7 mouse cellular contexts compared by ENCODE assay signal in the genomic region with DNA sequence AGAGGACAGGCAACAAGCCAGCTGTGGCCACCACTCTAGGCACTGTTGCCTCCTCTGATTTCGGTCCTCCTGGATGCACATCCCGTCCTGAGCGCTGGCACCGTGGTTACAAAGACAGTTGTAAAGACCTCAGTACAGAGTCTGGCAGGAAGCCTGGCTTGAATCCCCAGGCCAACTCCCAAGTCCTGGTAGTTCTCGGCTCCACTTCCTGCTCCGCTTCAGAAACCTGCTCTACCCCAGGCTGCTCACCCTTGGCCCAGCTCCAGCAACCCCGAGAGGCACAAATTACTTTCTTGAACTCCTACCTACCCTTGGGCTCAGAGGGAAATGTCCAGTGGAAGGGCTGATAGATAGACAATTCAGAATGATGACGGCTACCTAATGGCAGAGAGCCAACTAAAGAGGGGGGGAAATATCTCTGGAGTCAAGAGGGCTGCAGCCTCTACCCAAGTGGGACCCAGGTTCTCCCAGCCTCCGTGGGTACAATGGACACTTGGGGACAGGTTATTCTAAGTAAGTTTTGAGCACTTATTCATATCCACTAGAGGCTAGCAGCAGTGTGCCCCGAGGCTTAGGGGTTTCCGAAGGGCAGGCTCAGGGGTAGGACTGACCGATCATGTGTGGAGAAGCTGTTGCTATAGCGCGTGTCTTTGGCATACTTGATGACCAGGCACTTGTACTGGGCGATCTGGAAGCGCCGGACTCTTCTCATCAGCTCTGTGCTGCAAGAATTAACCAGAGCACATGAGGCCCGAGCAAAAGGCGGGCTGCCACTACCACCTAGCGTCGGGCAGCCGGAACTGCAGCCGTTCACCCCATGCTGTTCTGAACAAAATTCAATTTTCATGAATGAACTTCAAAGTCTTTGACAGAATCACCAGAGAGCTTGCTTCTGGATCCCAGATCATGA. TPM values are rescaled to one million over a fixed set of nuclear protein-coding genes. Genes with fewer than 3 reads are reported as not detected.
DNase-seq lines count a peak whose midpoint lies in the region; ATAC-seq lines count a peak whose summit lies in the region.

No protein-coding gene starts in this region.

- peak; percentile 46 for ATAC-seq in intestine, embryonic 15.5 days

- peak; percentile 83 to 94 for DNase-seq in adrenal gland, adult (ENCODE audit: inconsistent age in 2 of 2, low spot score in 1 of 2)
- peak; percentile 90 for DNase-seq in embryo, embryonic 10.5 days (ENCODE audit: low spot score)
- DNase-seq in gastrocnemius, postnatal 14 days = peak; percentile 80
- peak; percentile 77 to 87 for DNase-seq in left cerebral cortex, postnatal 25 days (ENCODE audit: low spot score in 2 of 2)
- peak; percentile 85 for DNase-seq in mesoderm, embryonic 11.5 days (ENCODE audit: low read depth, low spot score)
- DNase-seq in right cerebral cortex, postnatal 36 days (ENCODE audit: low spot score in 2 of 2) = peak; percentile 59 to 71

- peak overlapping the region; percentile 79 for H3K4me2 ChIP-seq in intestine, embryonic 15.5 days (replicated peaks)

- H3K36me3 ChIP-seq in intestine, embryonic 15.5 days = peaks cover 21% of the 10 kb centered on the region

- peak overlapping the region; percentile 72 for H3K27ac ChIP-seq in intestine, embryonic 15.5 days

- intact Hi-C loops in gastrocnemius, postnatal 14 days (cut with DNase I; ENCODE audit: low total_unique reads) = loop anchor here (2.0 to 5.0 kb wide), 2 partner anchors 34 to 112 kb away; no protein-coding TSS in a partner anchor
- intact Hi-C loops in left cerebral cortex, postnatal 25 days (cut with DNase I) = loop anchor here (1.0 to 10.0 kb wide), 6 partner anchors 34 to 580 kb away; no protein-coding TSS in a partner anchor

- H3K4me1 ChIP-seq in intestine, embryonic 15.5 days (replicated peaks) = peaks cover 53% of the 10 kb centered on the region

- 12% methylated on average over 23 of the region's 23 CpGs for WGBS in intestine, embryonic 15.5 days

- no peaks in the 10 kb centered on the region for H3K27me3 ChIP-seq in intestine, embryonic 15.5 days (replicated peaks)

- peak overlapping the region; percentile 59 for H3K4me3 ChIP-seq in intestine, embryonic 15.5 days (replicated peaks)

- H3K9ac ChIP-seq in intestine, embryonic 15.5 days = peak overlapping the region; percentile 65

- no peaks in the 10 kb centered on the region for H3K9me3 ChIP-seq in intestine, embryonic 15.5 days

RNA-seq across cellular contexts. Expression of gene Afmid, which starts 1.4 kb away (rescaled TPM):
- 1 to 10 TPM; 3.5 to 3.6 TPM for total RNA-seq in gastrocnemius, postnatal 14 days (2021)
- polyA plus RNA-seq in intestine, embryonic 15.5 days (2015; fragmentation: Nextera tagmentation; extraction: Ambion mirVana) = 8.3 and 8.9 TPM in 2 replicates
- total RNA-seq in left cerebral cortex, postnatal 25 days (2021) = 1 to 10 TPM; 4.6 to 6.7 TPM

RNA-seq across cellular contexts. Expression of gene Tk1, which starts 1.6 kb away (rescaled TPM):
- 1 to 10 TPM; 5.4 to 5.8 TPM for total RNA-seq in gastrocnemius, postnatal 14 days (2021)
- polyA plus RNA-seq in intestine, embryonic 15.5 days (2015; fragmentation: Nextera tagmentation; extraction: Ambion mirVana) = 144 and 146 TPM in 2 replicates
- total RNA-seq in left cerebral cortex, postnatal 25 days (2021) = under 1 TPM; 0.60 to 0.94 TPM

RNA-seq across cellular contexts. Expression of gene Gm20708, which starts 14.8 kb away (rescaled TPM):
- total RNA-seq in gastrocnemius, postnatal 14 days (2021) = 1 to 10 TPM in 1 of 2 experiments, under 1 TPM in 1; 0.73 to 1.5 TPM
- 0.26 and 0.38 TPM in 2 replicates for polyA plus RNA-seq in intestine, embryonic 15.5 days (2015; fragmentation: Nextera tagmentation; extraction: Ambion mirVana)
- 1 to 10 TPM; 1.7 to 2.4 TPM for total RNA-seq in left cerebral cortex, postnatal 25 days (2021)

RNA-seq across cellular contexts. Expression of gene Syngr2, which starts 14.8 kb away (rescaled TPM):
- 100 to 1,000 TPM; 104 to 111 TPM for total RNA-seq in gastrocnemius, postnatal 14 days (2021)
- 135 and 151 TPM in 2 replicates for polyA plus RNA-seq in intestine, embryonic 15.5 days (2015; fragmentation: Nextera tagmentation; extraction: Ambion mirVana)
- total RNA-seq in left cerebral cortex, postnatal 25 days (2021) = 10 to 100 TPM; 11.6 to 14.0 TPM

RNA-seq across cellular contexts. Expression of gene Birc5, which starts 24.7 kb away (rescaled TPM):
- total RNA-seq in gastrocnemius, postnatal 14 days (2021) = 1 to 10 TPM; 4.2 TPM
- 307 and 336 TPM in 2 replicates for polyA plus RNA-seq in intestine, embryonic 15.5 days (2015; fragmentation: Nextera tagmentation; extraction: Ambion mirVana)
- total RNA-seq in left cerebral cortex, postnatal 25 days (2021) = 1 to 10 TPM in 1 of 2 experiments, under 1 TPM in 1; 0.62 to 1.2 TPM

Comparison
In these comparisons a context has a peak if more than half of its experiments do, and no peak if none do; other contexts are left out.
1. Peak in every context shown above with its lines: DNase-seq, ATAC-seq, H3K4me3 ChIP-seq and H3K27ac ChIP-seq.